Mouse (Mus musculus): Measurements from ENCODE around the gene Pcsk4. TPM values are rescaled to one million over a fixed set of nuclear protein-coding genes. Genes with fewer than 3 reads are reported as not detected.

Gene Pcsk4
- total RNA-seq (2021): 1 to 10 TPM; 7.1 to 8.0 TPM
- long read RNA-seq, partial matches to known transcripts: 0 of 9 reads
- long read RNA-seq, other reads (novel, unspliced or antisense): 8 of 9 reads

GRCm38 (mm10) chr10:80329273-80330081 lies at the start of gene Pcsk4, which contains the start of gene Reep6:
Gene Pcsk4 (minus strand): TSS chr10:80329498.
Gene Reep6 (plus strand): TSS chr10:80329953.
- peak; percentile 97 to 98 for DNase-seq (ENCODE audit: low spot score in 2 of 2)

DNA sequence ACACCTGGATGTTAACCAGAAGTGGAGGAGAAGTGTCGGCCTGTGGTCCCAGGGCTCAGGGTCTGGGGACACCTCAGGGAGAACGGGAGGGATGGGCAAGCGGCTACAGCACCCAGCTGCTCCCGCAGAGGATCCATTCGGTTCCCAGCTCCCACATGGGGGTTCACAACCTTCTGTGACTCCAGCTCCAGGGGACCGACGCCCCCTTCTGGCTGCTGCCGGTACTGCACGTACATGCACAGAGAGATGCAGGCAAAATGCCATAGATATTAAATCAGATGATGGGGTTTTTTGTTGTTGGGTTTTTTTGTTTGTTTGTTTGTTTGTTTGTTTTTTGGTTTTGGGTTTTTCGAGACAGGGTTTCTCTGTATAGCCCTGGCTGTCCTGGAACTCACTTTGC lies 48.4 kb upstream of the Pcsk4 start:
- DNase-seq (ENCODE audit: low spot score in 2 of 2): peak in 1 of 2 experiments; percentile 49

- DNase-seq (ENCODE audit: low spot score in 2 of 2): peak; percentile 98
Measured at GRCm38 (mm10) chr10:80376160-80376559, 46.9 kb upstream of the Pcsk4 start.

- DNase-seq (ENCODE audit: low spot score in 2 of 2): peak; percentile 82 to 84
Measured at GRCm38 (mm10) chr10:80374063-80374462, 44.8 kb upstream of the Pcsk4 start.

DNA sequence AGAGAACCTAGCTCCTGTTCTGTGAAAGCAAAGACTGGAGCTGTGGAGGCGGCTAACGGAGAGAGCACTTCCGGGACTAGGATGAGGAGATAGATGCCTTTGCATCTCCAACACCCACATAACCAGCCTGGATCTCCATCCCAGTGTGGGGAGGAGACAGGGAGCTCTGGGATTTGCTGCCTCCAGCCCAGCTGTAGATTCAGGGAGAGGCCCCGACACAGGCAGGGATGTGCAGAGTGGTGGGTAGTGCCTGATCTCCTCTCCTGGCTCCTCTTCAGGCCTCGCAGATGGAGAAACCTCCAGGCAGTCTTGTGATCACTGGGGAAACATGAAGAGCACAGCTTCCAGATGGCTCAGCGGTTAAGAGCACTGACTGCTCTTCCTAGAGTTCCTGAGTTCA lies 43.4 kb upstream of the Pcsk4 start:
- no peak for DNase-seq (ENCODE audit: low spot score in 2 of 2)

GRCm38 (mm10) chr10:80371983-80372382 lies 42.7 kb upstream of the Pcsk4 start:
- DNase-seq (ENCODE audit: low spot score in 2 of 2): no peak

- peak; percentile 55 to 60 for DNase-seq (ENCODE audit: low spot score in 2 of 2)
Measured at GRCm38 (mm10) chr10:80371411-80371966, 42.2 kb upstream of the Pcsk4 start.

DNA sequence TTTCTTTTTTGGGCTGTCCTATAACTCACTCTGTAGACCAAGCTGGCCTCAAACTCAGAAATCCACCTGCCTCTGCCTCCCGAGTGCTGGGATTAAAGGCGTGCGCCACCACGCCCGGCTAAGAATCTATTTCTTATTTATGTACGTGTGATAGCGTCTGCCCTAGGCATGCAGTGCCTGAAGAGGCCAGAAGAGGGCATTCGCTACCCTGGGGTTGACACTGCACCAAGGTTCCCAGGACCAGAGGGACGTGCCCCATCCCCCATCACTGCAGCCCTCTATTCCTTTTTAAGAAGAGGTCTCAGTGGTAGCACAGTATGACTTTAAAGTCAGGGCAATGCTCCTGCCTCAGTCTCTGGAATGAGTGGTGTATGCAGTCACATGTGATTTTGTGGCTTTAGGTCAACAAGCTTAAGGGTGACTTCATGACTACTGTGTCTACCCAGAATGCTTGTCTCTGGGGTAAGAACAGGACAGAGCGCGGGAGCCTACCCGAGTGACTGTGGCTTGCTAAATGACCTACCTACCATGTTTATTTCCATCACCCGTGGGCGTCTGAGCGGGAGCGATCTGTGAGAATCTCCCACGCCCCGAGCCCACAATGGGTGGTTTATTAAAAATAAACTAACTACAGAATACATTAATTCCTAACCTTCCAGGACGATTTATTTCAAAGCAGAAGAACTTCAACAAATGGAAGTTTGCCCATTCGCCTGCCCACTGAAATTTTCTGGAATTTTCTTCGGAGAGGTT lies 40.9 kb upstream of the Pcsk4 start:
- no peak for DNase-seq (ENCODE audit: low spot score in 2 of 2)

GRCm38 (mm10) chr10:80368392-80368791 lies 39.1 kb upstream of the Pcsk4 start:
- DNase-seq (ENCODE audit: low spot score in 2 of 2): no peak

DNA sequence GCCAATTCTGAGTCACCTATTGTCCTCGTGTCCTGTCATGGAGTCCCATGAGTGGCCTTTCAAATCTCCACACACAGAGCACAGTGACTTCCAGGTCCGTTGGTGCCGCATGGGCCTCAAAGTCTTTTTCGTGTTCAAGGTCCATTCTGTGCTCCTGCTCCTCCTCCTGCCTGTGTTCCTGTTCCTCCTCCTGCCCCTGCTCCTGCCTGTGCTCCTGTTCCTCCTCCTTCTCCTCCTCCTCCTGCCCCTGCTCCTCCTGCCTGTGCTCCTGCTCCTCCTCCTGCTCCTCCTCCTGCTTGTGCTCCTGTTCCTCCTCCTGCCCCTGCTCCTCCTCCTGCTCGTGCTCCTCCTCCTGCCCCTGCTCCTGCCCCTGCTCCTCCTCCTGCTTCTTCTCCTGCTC lies 38.7 kb upstream of the Pcsk4 start:
- no peak for DNase-seq (ENCODE audit: low spot score in 2 of 2)

DNA sequence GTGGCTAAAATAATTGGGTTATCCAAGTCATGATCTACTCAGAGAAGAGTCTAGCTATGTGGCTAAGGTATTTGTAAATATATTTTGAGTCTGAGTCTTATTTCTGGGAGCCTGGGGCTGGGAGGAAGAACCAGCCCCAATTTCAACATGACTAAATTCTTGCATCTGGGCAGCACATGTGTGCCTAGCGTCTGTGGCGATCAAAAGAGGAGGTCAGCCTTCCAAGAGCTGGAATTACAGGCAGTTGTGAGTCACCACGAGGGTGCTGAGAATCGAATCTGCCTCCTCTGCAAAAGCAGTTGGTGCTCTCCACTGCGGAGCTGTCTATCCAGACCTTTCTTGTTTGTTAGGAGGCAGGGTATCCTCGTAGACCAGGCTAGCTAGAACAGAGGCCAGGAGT lies 36.4 kb upstream of the Pcsk4 start:
- DNase-seq (ENCODE audit: low spot score in 2 of 2): no peak

- DNase-seq (ENCODE audit: low spot score in 2 of 2): no peak
Measured at GRCm38 (mm10) chr10:80363734-80364133, 34.4 kb upstream of the Pcsk4 start.

DNA sequence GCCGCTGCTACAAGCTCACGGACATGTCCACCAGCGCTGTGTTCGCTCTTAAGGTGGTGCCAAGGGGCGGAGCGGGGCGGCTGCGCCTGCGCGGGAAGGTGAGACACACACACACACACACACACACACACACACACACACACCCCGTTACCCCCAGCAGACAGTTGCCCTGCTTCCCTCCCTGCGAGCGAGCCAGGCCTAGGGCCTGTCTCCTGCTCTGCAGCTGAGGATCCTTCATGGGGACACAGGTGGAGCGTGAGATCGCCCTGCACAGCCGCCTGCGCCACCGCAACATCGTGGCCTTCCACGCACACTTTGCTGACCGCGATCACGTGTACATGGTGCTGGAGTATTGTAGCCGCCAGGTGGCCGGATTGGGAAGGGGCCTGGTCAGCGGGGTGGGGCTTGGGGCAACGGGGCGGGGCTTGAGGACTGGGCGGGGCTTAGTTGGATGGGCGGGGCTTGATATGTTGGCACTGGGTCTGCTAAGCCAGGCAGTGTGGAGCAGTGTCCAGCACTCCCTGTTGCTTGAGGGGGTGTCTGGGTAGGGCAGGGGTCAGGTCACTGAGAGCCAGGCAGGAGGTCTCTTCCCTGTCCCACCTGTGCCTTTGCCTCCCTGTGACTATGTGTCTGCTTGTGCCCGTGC lies 28.8 kb upstream of the Pcsk4 start:
- no peak for DNase-seq (ENCODE audit: low spot score in 2 of 2)

DNA sequence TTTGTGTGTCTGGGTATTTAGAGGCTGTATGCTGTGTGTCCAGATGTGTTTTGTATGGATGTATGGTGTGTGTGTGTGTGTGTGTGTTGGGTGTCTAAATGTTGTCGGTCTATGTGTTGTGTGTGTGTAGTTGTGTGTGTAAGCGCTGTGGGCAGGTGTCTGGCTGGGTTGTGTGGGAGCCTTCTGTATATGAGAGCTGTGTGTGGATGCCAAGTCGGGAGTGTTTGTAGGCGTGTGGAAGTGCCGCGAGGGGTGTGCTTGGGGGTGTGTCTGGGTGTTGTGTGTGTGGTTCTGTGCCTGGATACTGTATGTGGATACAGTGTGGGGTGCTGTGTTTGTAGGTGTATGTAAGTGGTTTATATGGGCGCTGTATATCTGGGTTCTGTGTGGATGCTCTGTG lies 28.0 kb upstream of the Pcsk4 start:
- no peak for DNase-seq (ENCODE audit: low spot score in 2 of 2)

- no peak for DNase-seq (ENCODE audit: low spot score in 2 of 2)
Measured at GRCm38 (mm10) chr10:80356737-80357136, 27.4 kb upstream of the Pcsk4 start.

GRCm38 (mm10) chr10:80356001-80356682 lies 26.8 kb upstream of the Pcsk4 start, which contains the start of gene Plk5:
Gene Plk5 (plus strand): TSS chr10:80356459.
- DNase-seq (ENCODE audit: low spot score in 2 of 2): no peak

DNA sequence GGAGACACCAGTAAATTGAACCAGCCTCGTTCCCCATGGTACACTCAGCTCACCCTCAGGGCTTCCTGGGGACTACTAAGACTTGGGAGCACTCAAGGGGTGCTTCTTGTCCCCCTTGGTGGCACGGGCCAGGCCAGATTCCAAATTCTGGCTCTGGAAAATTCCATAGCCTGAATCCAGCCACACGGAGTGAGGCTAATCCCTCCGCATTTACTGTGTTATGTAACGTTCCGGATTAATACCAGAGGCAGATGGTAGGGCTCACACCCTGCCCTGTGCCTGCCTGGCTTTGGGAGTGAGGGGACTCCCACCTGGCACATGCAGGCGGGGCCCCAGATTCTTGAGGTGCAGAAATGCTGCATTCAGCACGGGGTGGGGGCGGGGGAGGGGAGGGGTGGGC lies 26.1 kb upstream of the Pcsk4 start:
- no peak for DNase-seq (ENCODE audit: low spot score in 2 of 2)

DNA sequence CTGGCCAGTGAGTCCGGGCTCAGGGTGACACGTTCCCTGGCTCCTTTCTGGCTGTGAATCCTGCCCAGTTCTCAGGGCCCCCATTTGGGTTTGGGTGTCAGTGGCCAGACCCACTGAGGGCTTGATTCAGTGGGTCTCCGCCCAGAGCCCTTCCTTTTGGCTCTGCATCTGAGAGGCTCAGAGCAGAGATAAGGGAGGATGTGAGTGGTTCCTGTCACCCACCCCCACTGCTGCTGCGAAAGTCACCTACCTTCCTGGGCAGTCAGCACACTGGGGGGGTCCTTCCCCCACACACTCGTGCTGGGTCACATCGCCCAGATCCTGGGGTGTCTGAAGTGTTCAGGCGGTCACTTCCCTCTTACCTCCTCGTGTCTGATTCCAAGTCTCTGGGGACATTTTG lies 23.4 kb upstream of the Pcsk4 start:
- no peak for DNase-seq (ENCODE audit: low spot score in 2 of 2)

GRCm38 (mm10) chr10:80351896-80352295 lies 22.6 kb upstream of the Pcsk4 start:
- no peak for DNase-seq (ENCODE audit: low spot score in 2 of 2)

DNA sequence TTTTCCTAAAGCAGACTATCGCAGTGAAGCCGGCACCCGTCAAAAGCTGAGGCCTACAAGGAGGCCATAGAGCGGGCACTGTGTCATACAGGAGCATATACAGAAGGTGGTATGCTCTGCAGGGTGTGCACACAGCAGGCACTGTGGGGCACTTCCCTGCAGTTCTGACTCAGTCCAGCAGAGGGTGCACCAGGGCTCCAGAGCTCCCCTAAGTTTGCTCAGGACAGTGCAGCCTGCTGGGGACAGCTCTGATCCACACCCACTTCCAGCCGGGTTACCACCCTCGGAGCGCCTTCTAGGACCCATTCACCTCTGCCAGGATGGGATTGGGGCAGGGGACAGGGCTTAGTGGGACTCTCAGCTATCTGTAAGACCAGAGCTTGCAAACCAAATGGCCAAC lies 21.0 kb upstream of the Pcsk4 start:
- DNase-seq (ENCODE audit: low spot score in 2 of 2): peak; percentile 90 to 92

GRCm38 (mm10) chr10:80348981-80349380 lies 19.7 kb upstream of the Pcsk4 start:
- no peak for DNase-seq (ENCODE audit: low spot score in 2 of 2)
